Mouse (Mus musculus) adrenal gland, postnatal 25 days (tissue): Measurements from ENCODE around the gene E130114P18Rik. TPM values are rescaled to one million over a fixed set of nuclear protein-coding genes. Genes with fewer than 3 reads are reported as not detected.

ENCODE experiments used
- DNase-seq: peaks from one replicate; pipeline ENCODE4 v3.0.0; 2021; ENCODE audit warnings: mixed read lengths
- long read RNA-seq: library from polyadenylated mRNA; stranded (forward); transcript quantifications from one replicate; pipeline ENCODE4 v2.0.0, GENCODE M21; 2021
- total RNA-seq: library from RNA; stranded (reverse); gene quantifications from 2 replicates; pipeline ENCODE4 v1.2.3, GENCODE M21; 2021

The E130114P18Rik gene
- 1.1 TPM in 1 of 2 replicates, not detected in the other for total RNA-seq
- long read RNA-seq, partial matches to known transcripts, result 0 of 1 reads
- long read RNA-seq, other reads (novel, unspliced or antisense), result 1 of 1 reads

GRCm38 (mm10) chr4:97777706-97778176 is at the start of gene E130114P18Rik:
TSS of gene E130114P18Rik (minus strand) at chr4:97778078.
- DNase-seq, result peak; percentile 64

GRCm38 (mm10) chr4:97827115-97827514 is 49.2 kb upstream of the E130114P18Rik start:
- DNase-seq, result no peak

GRCm38 (mm10) chr4:97825841-97826240 is 48.0 kb upstream of the E130114P18Rik start:
- peak; percentile 13 for DNase-seq

GRCm38 (mm10) chr4:97825432-97825831 is 47.6 kb upstream of the E130114P18Rik start:
- no peak for DNase-seq

- DNase-seq, result no peak
Observed at GRCm38 (mm10) chr4:97824451-97824850, 46.6 kb upstream of the E130114P18Rik start.

GRCm38 (mm10) chr4:97823512-97823911 is 45.6 kb upstream of the E130114P18Rik start:
- no peak for DNase-seq

GRCm38 (mm10) chr4:97821556-97822251 is 43.8 kb upstream of the E130114P18Rik start:
- no peak for DNase-seq

- DNase-seq, result no peak
Observed at GRCm38 (mm10) chr4:97820474-97821259, 42.8 kb upstream of the E130114P18Rik start.

GRCm38 (mm10) chr4:97819101-97819500 is 41.2 kb upstream of the E130114P18Rik start:
- no peak for DNase-seq

- DNase-seq, result no peak
Observed at GRCm38 (mm10) chr4:97818498-97818897, 40.6 kb upstream of the E130114P18Rik start.

- no peak for DNase-seq
Observed at GRCm38 (mm10) chr4:97817741-97818140, 39.9 kb upstream of the E130114P18Rik start.

GRCm38 (mm10) chr4:97816753-97817152 is 38.9 kb upstream of the E130114P18Rik start:
- DNase-seq, result no peak

GRCm38 (mm10) chr4:97816001-97816400 is 38.1 kb upstream of the E130114P18Rik start:
- no peak for DNase-seq

- peak; percentile 19 for DNase-seq
Observed at GRCm38 (mm10) chr4:97814515-97814914, 36.6 kb upstream of the E130114P18Rik start.

- no peak for DNase-seq
Observed at GRCm38 (mm10) chr4:97813996-97814395, 36.1 kb upstream of the E130114P18Rik start.

- DNase-seq, result no peak
Observed at GRCm38 (mm10) chr4:97813035-97813434, 35.2 kb upstream of the E130114P18Rik start.

- no peak for DNase-seq
Observed at GRCm38 (mm10) chr4:97810348-97810939, 32.6 kb upstream of the E130114P18Rik start.

GRCm38 (mm10) chr4:97809582-97810295 is 31.9 kb upstream of the E130114P18Rik start:
- DNase-seq, result no peak

- DNase-seq, result no peak
Observed at GRCm38 (mm10) chr4:97808885-97809284, 31.0 kb upstream of the E130114P18Rik start.

GRCm38 (mm10) chr4:97806924-97807323 is 29.0 kb upstream of the E130114P18Rik start:
- no peak for DNase-seq

GRCm38 (mm10) chr4:97805896-97806808 is 28.3 kb upstream of the E130114P18Rik start:
- no peak for DNase-seq
